Mouse (Mus musculus): ENCODE measurements at regions not wholly inside any gene's neighbourhood (a gene's known extent, or its start where the extent isn't known, plus 50 kb on each side); places are given as distances from the start of the nearest gene placed in this dataset.
"Not testable (repeated sequence)": the region's sequence is repeated elsewhere in the genome, so short reads cannot be mapped to it uniquely, and the experiment has no call there.

GRCm38 (mm10) chr9:82632411-82632810 is 196.9 kb upstream of the Irak1bp1 start:
- Histone ChIP-seq H3K4me2 (replicated peaks) (no peak overlapping the region), H3K4me1 (no peaks in the 10 kb centered on the region), H3K4me3 (no peak overlapping the region), H3K36me3 (no peaks in the 10 kb centered on the region), H3K27me3 (no peaks in the 10 kb centered on the region), H3K9ac (no peak overlapping the region), H3K9me3 (replicated peaks) (no peaks in the 10 kb centered on the region), H3K27ac (no peak overlapping the region)
- 77% methylated on average over 3 of the region's 3 CpGs for WGBS
- no peak for ATAC-seq (ENCODE audit: low FRiP score)

GRCm38 (mm10) chr9:82640277-82640676 is 189.1 kb upstream of the Irak1bp1 start:
- WGBS = 85% methylated on average over 2 of the region's 2 CpGs
- Histone ChIP-seq H3K27ac (no peak overlapping the region), H3K4me3 (no peak overlapping the region), H3K27me3 (no peaks in the 10 kb centered on the region), H3K9me3 (replicated peaks) (no peaks in the 10 kb centered on the region), H3K4me1 (no peaks in the 10 kb centered on the region), H3K9ac (no peak overlapping the region), H3K4me2 (replicated peaks) (no peak overlapping the region), H3K36me3 (no peaks in the 10 kb centered on the region)
- no peak for ATAC-seq (ENCODE audit: low FRiP score)

- WGBS = 39% methylated on average over 1 of the region's 1 CpGs
Observed at GRCm38 (mm10) chr9:82643900-82644299, 185.4 kb upstream of the Irak1bp1 start.

GRCm38 (mm10) chr9:82655511-82655910 is 173.8 kb upstream of the Irak1bp1 start:
- H3K4me3 ChIP-seq; H3K4me2 ChIP-seq (replicated peaks); H3K9ac ChIP-seq; H3K27me3 ChIP-seq; ATAC-seq (ENCODE audit: low FRiP score); H3K9me3 ChIP-seq (replicated peaks); H3K27ac ChIP-seq; H3K36me3 ChIP-seq; H3K4me1 ChIP-seq: not testable (repeated sequence)
- 55% methylated on average over 1 of the region's 1 CpGs for WGBS

More at GRCm38 (mm10) chr9:82643900-82644299, 185.4 kb upstream of the Irak1bp1 start:
- H3K27ac ChIP-seq = no peak overlapping the region
- no peak overlapping the region for H3K4me2 ChIP-seq (replicated peaks)
- H3K9ac ChIP-seq = no peak overlapping the region
- H3K4me3 ChIP-seq = no peak overlapping the region
- no peaks in the 10 kb centered on the region for H3K36me3 ChIP-seq
- H3K4me1 ChIP-seq = no peaks in the 10 kb centered on the region
- no peaks in the 10 kb centered on the region for H3K9me3 ChIP-seq (replicated peaks)
- ATAC-seq (ENCODE audit: low FRiP score) = no peak
- H3K27me3 ChIP-seq = no peaks in the 10 kb centered on the region

- WGBS = 88% methylated on average over 1 of the region's 1 CpGs
Observed at GRCm38 (mm10) chr9:82682196-82682595, 147.1 kb upstream of the Irak1bp1 start.

GRCm38 (mm10) chr9:82709411-82709983 is 119.8 kb upstream of the Irak1bp1 start:
- H3K4me2 ChIP-seq (replicated peaks) = no peak overlapping the region
- H3K27ac ChIP-seq = no peak overlapping the region

More at GRCm38 (mm10) chr9:82682196-82682595, 147.1 kb upstream of the Irak1bp1 start:
- no peak for ATAC-seq (ENCODE audit: low FRiP score)
- H3K4me3 ChIP-seq = no peak overlapping the region
- no peaks in the 10 kb centered on the region for H3K4me1 ChIP-seq
- no peaks in the 10 kb centered on the region for H3K36me3 ChIP-seq
- H3K9me3 ChIP-seq (replicated peaks) = no peaks in the 10 kb centered on the region
- no peak overlapping the region for H3K9ac ChIP-seq
- H3K27me3 ChIP-seq = no peaks in the 10 kb centered on the region
- H3K4me2 ChIP-seq (replicated peaks) = no peak overlapping the region
- H3K27ac ChIP-seq = no peak overlapping the region

GRCm38 (mm10) chr9:82709991-82710593 is 119.2 kb upstream of the Irak1bp1 start:
- H3K9ac ChIP-seq = no peak overlapping the region
- H3K4me3 ChIP-seq = no peak overlapping the region
- H3K9me3 ChIP-seq (replicated peaks) = no peaks in the 10 kb centered on the region
- H3K4me1 ChIP-seq = no peaks in the 10 kb centered on the region
- no peak overlapping the region for H3K4me2 ChIP-seq (replicated peaks)
- 71% methylated on average over 12 of the region's 12 CpGs for WGBS
- no peak for ATAC-seq (ENCODE audit: low FRiP score)
- no peak overlapping the region for H3K27ac ChIP-seq
- H3K27me3 ChIP-seq = no peaks in the 10 kb centered on the region
- no peaks in the 10 kb centered on the region for H3K36me3 ChIP-seq

More at GRCm38 (mm10) chr9:82709411-82709983, 119.8 kb upstream of the Irak1bp1 start:
- H3K27me3 ChIP-seq = no peaks in the 10 kb centered on the region
- 0 out of 2 replicates have a peak, but pooled peaks have one; percentile 38 for ATAC-seq (ENCODE audit: low FRiP score)
- no peaks in the 10 kb centered on the region for H3K36me3 ChIP-seq
- no peak overlapping the region for H3K9ac ChIP-seq
- WGBS = 36% methylated on average over 2 of the region's 2 CpGs
- H3K4me1 ChIP-seq = no peaks in the 10 kb centered on the region
- no peaks in the 10 kb centered on the region for H3K9me3 ChIP-seq (replicated peaks)
- no peak overlapping the region for H3K4me3 ChIP-seq

- no peak overlapping the region for H3K4me3 ChIP-seq
- no peaks in the 10 kb centered on the region for H3K9me3 ChIP-seq (replicated peaks)
- H3K4me1 ChIP-seq = no peaks in the 10 kb centered on the region
- H3K4me2 ChIP-seq (replicated peaks) = no peak overlapping the region
- no peak for ATAC-seq (ENCODE audit: low FRiP score)
- WGBS = 72% methylated on average over 6 of the region's 6 CpGs
- no peak overlapping the region for H3K9ac ChIP-seq
- no peak overlapping the region for H3K27ac ChIP-seq
- no peaks in the 10 kb centered on the region for H3K27me3 ChIP-seq
- H3K36me3 ChIP-seq = no peaks in the 10 kb centered on the region
Observed at GRCm38 (mm10) chr9:82710945-82711516, 118.3 kb upstream of the Irak1bp1 start.

- ATAC-seq (ENCODE audit: low FRiP score) = no peak
- Histone ChIP-seq H3K27me3 (no peaks in the 10 kb centered on the region), H3K9me3 (replicated peaks) (no peaks in the 10 kb centered on the region), H3K36me3 (no peaks in the 10 kb centered on the region), H3K4me2 (replicated peaks) (no peak overlapping the region), H3K9ac (no peak overlapping the region), H3K27ac (no peak overlapping the region), H3K4me1 (no peaks in the 10 kb centered on the region), H3K4me3 (no peak overlapping the region)
- 81% methylated on average over 3 of the region's 3 CpGs for WGBS
Observed at GRCm38 (mm10) chr9:82712769-82713733, 116.3 kb upstream of the Irak1bp1 start.

GRCm38 (mm10) chr9:82728652-82729051 is 100.7 kb upstream of the Irak1bp1 start:
- no peaks in the 10 kb centered on the region for H3K9me3 ChIP-seq (replicated peaks)
- no peaks in the 10 kb centered on the region for H3K4me1 ChIP-seq
- H3K27me3 ChIP-seq = no peaks in the 10 kb centered on the region
- 75% methylated on average over 3 of the region's 3 CpGs for WGBS
- H3K9ac ChIP-seq = no peak overlapping the region
- no peak overlapping the region for H3K27ac ChIP-seq
- H3K36me3 ChIP-seq = no peaks in the 10 kb centered on the region
- no peak for ATAC-seq (ENCODE audit: low FRiP score)
- no peak overlapping the region for H3K4me2 ChIP-seq (replicated peaks)
- no peak overlapping the region for H3K4me3 ChIP-seq

- no peak overlapping the region for H3K27ac ChIP-seq
- no peaks in the 10 kb centered on the region for H3K4me1 ChIP-seq
- H3K27me3 ChIP-seq = no peaks in the 10 kb centered on the region
- H3K4me3 ChIP-seq = no peak overlapping the region
- H3K4me2 ChIP-seq (replicated peaks) = no peak overlapping the region
- H3K9me3 ChIP-seq (replicated peaks) = no peaks in the 10 kb centered on the region
- H3K9ac ChIP-seq = no peak overlapping the region
- no peaks in the 10 kb centered on the region for H3K36me3 ChIP-seq
- 72% methylated on average over 4 of the region's 4 CpGs for WGBS
- no peak for ATAC-seq (ENCODE audit: low FRiP score)
Observed at GRCm38 (mm10) chr9:82729646-82730045, 99.7 kb upstream of the Irak1bp1 start.

GRCm38 (mm10) chr9:82733024-82733585 is 96.2 kb upstream of the Irak1bp1 start:
- no peaks in the 10 kb centered on the region for H3K4me1 ChIP-seq
- H3K4me2 ChIP-seq (replicated peaks) = no peak overlapping the region
- no peak overlapping the region for H3K4me3 ChIP-seq
- no peak for ATAC-seq (ENCODE audit: low FRiP score)
- H3K9ac ChIP-seq = no peak overlapping the region
- H3K9me3 ChIP-seq (replicated peaks) = 0 out of 2 replicates have a peak, but pooled peaks cover 4% of the 10 kb centered on the region
- 82% methylated on average over 3 of the region's 3 CpGs for WGBS
- H3K36me3 ChIP-seq = no peaks in the 10 kb centered on the region
- H3K27me3 ChIP-seq = no peaks in the 10 kb centered on the region
- no peak overlapping the region for H3K27ac ChIP-seq
